Mouse (Mus musculus) yolk sac, embryonic 10.5 days (tissue): ENCODE measurements at regions not wholly inside any gene's neighbourhood (a gene's known extent, or its start where the extent isn't known, plus 50 kb on each side); places are given as distances from the start of the nearest gene placed in this dataset.
"Not testable (repeated sequence)": the region's sequence is repeated elsewhere in the genome, so short reads cannot be mapped to it uniquely, and the experiment has no call there.

Experiments
- DNase-seq: peaks from one replicate; pipeline ENCODE4 v3.0.0-alpha.2; 2017; ENCODE audit warnings: low spot score

DNA sequence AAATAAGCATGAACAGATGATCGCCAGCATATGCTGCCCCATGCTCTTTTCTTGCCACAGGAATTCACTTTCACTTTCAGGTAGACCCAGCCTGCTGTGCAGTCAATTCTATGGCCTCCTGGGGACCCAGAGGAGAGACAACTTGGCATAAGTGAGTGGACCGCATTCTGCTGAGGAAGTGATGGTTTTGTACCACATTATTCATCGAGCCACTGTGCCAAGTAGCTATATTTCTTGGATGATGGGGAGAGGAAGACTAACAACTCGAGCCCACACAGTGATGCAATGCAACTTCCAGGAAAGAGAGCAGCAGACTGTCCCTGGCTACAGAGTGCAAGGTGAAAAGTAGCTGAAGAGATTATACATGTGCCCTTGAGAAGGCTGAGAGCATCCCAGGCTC is 515.8 kb upstream of the Kif18a start:
- peak; percentile 2 for DNase-seq

DNA sequence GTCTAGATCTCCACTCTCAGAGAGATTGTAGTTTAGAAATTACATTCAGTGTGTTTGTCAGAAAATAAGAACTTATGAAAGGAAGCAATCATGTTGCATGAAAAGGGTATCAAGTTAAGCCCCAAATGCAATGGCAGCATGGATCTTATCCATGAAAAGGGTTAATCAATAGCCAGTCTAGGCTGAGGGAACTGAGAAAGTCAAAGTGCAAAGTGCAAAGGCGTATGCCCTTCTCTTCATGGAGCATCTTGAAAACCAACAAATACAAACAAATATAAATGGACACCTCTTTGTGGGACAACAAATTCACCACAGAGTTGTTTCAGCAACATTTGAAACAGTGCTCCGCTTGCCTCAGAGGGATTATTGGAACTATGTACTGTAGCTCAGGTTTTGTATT is 514.1 kb upstream of the Kif18a start:
- peak; percentile 39 for DNase-seq

DNA sequence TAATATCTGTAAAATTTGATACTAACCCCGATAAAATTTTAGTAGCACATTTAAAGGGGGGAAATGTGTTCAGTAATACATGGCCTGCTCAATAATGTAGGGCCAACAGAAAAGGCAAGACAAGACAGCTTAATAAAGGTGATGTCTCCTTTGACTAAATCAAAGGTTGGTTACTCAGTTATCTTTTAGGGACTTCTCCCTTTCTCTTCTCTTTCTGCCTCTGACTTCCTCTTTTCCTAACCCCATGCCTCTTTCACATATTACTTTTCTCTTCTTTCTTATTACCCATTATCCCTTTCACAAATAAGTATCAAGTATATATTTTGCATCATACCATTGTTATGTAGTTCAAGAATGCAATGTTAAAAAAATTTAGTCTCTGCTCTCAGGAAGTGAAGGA is 510.2 kb upstream of the Kif18a start:
- no peak for DNase-seq

DNA sequence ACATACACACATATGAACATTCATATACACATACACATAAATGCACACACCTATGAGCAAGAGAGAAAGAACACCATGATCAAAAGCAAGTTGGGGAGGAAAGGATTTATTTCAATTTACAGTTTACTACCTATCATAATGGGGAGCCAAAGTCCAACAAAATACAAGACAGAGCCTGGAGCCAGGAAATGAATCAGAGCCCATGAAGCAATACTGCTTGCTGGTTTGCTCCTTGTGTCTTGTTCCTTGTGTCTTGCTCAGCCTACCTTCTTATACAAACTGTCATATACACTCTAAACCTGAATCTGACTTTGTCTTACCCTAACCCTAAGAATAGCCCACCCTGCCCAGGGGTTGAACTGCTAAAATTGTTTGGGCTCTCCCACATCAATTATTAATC is 497.1 kb upstream of the Kif18a start:
- DNase-seq = no peak

DNA sequence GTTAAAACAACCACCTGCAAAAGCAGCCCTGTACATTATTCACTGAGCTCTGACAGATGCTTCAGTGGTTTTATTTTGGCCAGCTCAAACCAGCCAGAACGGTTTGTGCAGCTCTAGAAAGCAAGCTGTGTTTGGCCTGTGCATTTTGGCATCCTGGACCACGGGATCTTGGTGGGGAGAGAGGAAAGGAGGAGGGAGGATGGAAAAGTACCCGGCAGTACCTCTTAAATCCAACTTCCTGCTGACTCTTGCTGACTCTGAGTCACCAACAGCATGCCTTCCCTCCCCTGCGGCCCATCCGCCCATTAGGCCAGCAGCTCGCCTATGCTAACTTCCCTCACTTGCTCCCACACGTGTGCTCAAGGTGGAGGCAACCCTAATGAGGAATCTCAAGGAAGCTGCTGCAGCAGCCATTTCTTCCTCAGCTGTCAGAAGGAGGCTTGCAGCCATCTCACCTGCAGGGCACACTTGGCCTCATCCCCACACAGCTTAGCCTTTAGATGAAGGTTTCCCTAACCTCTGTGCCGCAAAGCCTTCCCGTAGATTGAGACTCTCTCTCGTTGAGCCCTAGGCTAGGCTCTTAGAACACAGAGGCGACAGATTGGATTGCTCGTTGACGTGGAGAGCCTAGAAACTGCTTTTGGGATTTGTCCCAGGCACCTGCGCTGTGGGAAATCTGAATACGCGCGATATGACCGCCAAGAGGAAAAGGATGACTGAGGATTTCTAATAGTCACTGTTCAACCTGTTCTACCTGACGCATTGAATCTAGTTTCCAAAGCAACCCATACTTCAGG is 495.2 kb upstream of the Kif18a start:
- DNase-seq = no peak

DNA sequence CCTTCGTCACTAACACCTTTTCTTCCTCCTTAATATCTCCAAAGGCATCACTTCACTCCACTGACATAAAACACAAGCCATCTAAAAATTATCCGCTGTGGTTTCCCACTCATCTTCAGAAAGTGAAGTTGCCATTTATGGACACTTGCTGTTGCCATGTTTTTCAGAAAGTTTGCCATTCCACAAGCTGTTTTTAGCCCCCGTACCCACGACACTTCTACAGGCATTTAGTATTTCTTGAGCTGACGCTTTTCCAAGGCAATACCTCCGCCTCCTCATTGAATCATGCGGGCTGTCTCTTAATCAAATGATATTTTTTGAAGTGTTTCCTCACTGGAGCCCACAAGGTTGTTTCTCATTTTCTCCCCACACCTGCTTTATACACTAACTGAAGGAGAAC is 491.4 kb upstream of the Kif18a start:
- no peak for DNase-seq

- no peak for DNase-seq
These were observed 485.4 kb upstream of the Kif18a start for GRCm38 (mm10) chr2:108795145-108795544.

DNA sequence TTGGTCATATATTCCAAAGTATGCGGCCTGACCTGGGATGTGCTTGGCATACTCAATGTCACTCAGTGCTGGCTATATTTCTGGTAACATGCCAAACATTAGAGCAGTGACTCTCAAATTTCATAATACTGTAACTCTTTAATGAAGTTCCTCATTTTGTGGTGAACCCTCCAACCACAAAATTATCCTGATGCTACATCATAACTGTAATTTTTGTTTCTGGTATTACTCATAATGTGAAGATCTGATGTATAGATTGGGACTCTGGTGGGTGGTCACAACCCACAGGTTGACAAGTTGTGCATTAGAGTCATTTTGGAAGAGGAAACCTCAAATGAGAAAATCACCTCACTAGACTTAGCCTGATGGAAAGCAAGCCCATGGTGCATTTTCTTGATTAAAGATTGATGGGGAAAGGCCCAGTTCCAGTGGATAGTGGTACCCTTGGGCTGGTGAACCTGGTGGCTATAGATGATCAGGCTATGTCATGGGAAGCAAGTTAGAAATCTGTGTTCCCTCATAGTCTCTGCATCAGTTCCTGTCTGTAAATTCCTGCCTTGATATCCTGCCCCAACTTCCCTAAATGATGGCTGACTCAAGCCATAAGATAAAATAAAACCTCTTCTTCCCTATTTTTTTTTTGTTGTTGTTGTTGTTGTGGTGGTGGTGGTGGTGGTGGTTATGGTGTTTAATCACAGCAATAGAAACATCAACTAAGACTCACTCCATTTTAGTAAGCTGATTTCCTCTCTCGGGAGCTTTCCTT is 483.5 kb upstream of the Kif18a start:
- no peak for DNase-seq

GRCm38 (mm10) chr2:108812367-108812766 is 468.2 kb upstream of the Kif18a start:
- no peak for DNase-seq

- DNase-seq = no peak
These were observed 467.4 kb upstream of the Kif18a start for GRCm38 (mm10) chr2:108813040-108813566.

GRCm38 (mm10) chr2:108816579-108816978 is 464.0 kb upstream of the Kif18a start:
- DNase-seq = no peak

- no peak for DNase-seq
These were observed 456.5 kb upstream of the Kif18a start for GRCm38 (mm10) chr2:108824025-108824424.

DNA sequence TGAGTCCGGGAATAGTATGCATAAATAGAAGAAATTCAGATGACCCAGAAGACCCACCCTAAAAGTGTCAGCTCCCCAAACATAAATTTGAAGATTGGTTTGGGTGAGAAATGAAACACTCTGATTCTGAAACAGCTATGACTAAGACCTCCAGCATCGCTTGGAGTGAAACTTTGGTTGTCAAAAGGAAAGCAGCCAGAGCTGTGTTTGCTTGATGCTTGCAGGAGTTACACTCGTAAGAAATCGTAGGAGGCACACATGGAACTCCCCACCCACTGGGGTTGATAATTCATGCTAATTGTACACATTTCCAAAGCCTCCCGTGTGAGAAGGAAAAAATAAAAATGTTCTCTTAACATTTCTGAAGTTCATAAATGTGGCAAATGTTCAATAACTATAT is 454.6 kb upstream of the Kif18a start:
- no peak for DNase-seq

DNA sequence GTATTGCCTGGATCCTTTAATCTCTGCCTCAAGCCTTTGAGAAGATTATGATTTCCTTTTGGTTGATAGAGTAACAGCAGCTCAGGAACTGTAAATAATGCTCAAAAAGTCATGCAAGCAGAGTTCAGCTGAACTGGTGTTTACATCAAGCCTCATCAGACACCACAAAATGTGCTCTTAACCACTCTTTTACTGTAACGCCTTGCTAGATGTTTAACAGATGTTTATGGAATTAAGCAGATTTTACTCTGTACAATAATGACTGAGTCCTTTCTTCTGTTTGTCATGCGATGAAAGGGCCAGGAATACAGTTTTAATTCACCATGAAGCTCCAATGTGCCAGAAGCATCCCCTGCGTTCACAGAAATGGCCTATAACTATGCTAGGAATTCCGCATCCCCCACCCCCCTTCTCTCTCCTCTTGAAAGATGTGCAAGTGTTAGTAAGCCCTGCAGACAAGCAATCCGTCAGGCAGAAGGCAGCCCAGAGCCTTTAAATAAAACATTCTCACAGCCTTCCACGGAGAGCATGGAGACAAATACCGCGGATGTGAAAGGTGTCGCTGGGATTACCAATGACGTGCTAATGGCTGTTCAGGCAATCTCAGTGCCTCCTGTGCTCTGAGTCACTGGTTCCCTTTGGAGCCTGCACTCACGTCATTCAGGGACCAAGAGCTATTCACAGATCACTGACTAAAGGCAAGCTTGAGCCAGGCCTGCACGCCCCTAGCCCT is 453.3 kb upstream of the Kif18a start:
- peak; percentile 66 for DNase-seq

DNA sequence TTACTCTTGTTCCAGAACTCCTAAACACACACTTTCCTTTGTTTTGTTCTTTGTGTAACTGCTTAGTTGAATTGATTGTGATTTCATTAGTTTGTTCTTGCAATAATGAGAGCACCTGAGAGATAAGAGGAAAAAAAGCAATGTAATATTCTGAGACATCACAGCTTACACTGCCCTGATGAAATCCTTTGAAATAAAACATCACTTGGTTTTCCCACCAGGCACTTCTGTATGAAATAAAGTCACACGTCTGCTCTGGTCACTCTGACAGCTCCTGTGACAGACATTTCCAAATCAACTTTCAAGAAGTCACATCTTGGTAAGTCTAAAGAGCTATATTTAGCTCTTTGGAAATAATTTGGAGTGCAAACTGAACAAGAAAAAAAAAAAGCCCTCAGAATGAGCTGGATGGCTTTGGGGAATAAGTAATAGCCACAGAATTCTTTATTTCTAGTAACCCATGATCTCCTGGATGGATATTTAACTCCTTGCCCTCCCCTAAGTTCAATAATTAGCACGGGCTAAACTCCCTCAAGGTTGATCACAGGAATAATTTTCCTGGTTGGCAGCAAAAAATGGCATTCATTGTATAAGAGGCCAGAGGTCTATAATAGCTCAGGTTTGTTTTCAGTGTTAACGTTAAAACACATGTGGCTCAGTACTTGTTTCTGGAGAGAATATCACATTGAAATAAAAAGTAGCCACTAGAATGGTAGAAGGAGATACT is 452.4 kb upstream of the Kif18a start:
- no peak for DNase-seq

DNA sequence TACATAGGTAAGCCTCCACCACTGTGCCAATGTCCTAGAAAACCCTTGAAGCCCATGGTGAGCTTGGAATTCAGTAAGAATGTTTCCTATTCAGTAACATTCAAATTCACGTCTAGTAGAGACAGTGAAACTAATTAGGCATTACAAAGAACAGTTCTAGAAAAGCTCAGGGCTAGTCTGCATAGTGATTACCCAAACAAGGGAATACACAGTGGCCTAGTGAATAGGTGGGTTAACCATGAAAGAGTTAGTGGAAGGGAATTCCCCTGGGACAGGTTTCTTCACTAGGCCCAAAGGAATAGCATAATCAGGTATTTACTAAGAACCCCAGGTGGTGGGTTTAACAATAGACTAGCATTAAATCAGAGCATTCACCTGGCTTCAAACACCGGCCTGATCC is 436.7 kb upstream of the Kif18a start:
- DNase-seq = not testable (repeated sequence)

- no peak for DNase-seq
These were observed 432.5 kb upstream of the Kif18a start for GRCm38 (mm10) chr2:108848051-108848450.

DNA sequence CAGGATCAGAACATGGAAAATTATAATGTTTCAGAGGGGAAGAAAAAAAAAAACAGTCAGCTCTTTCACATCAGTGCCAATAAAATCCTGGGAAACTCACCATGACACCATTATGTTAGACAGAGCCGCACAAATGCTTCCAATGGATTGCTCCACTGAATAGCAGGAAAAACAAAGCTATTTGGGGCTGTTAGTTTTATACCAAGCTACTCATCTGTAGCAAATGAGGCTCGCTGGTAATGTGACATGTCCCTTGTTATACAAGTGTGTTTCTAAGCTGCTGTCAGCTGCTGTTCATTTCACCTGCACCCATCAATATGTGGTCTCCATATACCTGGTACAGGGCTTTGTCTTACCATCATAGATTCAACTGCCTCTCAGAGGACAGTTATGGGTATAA is 426.1 kb upstream of the Kif18a start:
- no peak for DNase-seq

GRCm38 (mm10) chr2:108877141-108877540 is 403.4 kb upstream of the Kif18a start:
- no peak for DNase-seq

DNA sequence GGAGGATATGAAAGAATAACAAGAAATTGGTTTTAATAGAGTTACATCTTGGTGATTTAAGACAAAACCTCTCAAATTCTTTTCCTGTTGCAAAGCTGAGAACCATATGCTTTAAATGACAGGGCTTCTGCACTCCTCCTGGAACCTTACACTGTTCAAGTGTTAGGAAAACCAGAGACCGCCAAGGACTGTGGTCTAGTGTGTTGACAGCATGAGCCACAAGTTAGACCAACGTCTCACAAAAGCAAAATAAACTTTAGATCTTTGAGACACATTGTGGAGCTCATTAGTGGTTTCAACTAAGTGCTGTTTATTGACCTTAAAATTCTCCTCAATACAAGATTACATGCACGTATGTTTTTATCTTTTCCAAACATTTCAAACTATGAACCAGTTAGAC is 402.9 kb upstream of the Kif18a start:
- DNase-seq = no peak

DNA sequence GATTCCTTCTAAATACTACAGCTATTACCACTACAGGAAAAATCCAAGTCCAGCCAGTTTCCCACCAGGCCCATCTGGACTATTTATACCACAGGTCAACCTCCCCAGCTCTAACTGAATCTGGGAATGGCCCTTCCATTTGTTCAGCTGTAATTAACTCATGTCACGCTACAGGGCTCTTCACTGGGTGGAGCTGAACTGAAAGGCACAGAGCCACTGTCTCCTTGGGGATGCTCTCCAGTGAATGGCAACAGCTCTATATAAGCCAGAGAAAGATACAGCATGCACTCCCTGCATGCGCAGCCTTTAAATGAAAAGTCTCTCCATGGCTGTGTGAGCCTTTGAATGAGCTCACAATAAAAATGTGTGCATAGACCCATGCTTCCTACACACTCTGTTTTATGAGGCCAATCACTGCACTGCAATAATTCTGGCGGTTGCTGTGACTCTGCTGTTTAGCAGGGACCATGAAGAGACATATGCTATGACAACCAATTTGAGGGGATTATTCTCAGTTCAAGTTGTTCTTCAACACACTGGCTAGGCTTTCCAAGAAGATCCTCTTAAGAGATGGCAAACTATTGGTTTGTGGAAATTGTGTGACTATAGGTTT is 376.3 kb upstream of the Kif18a start:
- DNase-seq = no peak
